Mouse (Mus musculus) skeletal muscle tissue, postnatal 0 days (tissue): ENCODE measurements around the gene Mbnl2. TPM values are rescaled to one million over a fixed set of nuclear protein-coding genes. Genes with fewer than 3 reads are reported as not detected.

ENCODE experiments used
- polyA plus RNA-seq: library from polyadenylated mRNA; unstranded; fragments of >200 nt; fragmentation: Nextera tagmentation; extraction: Ambion mirVana; gene quantifications from 2 replicates; pipeline ENCODE4 v1.2.1, GENCODE M21; 2015

Gene Mbnl2
- 137 and 142 TPM in 2 replicates for polyA plus RNA-seq

DNA sequence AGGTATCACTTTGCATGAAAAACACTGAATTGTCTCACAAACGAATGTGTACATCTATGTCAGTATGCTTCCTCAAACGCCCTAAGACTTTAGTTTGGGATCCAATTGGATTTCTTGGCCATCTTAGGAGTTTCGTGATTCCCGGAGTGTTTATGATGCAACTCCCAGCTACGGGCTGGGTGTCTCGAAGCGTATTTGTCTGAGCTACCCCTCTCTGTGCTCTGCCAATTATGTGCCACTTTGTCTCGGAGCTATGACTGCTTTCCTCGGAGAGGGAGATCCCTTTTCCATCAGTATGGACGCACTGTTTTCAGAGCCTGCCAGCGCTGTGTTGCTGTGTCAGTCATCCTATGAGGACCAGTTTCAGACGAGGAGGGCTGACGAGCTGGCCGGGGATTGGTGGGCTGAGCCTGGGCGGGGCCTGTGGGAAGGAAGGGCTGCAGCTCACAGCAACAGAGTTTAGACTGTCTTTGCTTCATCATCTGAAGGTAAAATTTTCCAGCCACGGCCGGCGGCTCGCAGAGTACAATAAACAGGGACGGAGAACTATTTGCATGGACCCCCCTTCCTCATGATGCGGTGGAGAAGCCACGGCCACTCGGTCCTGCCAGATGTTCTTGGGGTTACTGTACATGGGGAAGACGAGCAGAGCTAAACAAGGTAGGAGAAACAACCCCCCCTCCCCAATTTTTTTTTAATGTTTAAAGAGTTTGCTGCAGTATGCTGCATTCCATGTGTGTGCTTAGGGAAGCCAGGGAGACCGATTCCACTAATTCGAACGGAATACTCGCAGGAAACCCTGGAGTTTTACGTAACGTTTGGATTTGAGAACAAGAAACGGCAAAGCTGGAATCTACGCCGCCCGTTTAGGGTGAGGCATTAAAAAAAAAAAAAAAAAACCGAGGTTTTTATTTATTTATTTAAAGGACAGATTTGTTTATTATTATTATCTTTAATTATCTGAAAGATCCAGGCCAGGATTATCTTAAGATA is at the start of gene Mbnl2:
TSS of gene Mbnl2 (plus strand) at position 424 of the 993 bp plus-strand sequence.

DNA sequence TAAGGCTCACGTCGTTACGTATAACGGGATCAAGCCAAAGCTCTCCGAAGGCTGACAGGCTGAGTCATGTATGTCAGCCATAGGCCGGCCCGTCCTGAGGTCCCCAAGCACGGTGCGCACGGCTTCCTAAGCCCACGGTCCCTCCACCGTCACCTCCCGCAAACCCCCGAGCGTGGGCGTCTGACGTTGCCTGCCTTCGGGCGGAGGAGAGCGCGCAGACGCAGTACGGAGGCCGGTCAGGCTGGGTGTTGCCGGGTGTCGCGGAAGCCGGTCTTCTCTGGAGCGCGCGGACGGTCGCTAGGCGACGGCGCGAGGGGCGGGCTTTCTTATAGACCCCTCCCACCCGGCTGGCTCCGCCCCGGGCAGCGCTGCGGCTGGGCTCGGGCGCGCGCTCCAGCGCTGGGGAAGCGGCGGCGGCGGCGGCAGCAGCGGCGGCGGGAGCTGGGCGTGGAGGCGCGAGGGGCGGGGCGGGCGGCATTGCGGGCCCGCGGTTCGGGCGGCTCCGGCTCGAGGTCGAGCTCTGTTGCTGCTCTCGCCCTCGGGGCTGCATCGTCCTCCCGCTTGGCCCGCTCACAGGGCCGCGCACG is 202.6 kb downstream of the Mbnl2 start, which contains the start of gene Rap2a:
TSS of gene Rap2a (plus strand) at position 463 of the 587 bp plus-strand sequence.

Other genes with a start within 250 kb of the Mbnl2 start
- not detected in 2 replicates for gene Oxgr1, start 233.2 kb upstream of the Mbnl2 start, polyA plus RNA-seq
- 12.1 and 12.8 TPM in 2 replicates for gene Rap2a, start 202.8 kb downstream of the Mbnl2 start, polyA plus RNA-seq